Mouse (Mus musculus) spleen, postnatal 10 days (tissue): ENCODE data around the gene Rad18.

Experiments
- DNase-seq, 2 experiments: peaks; one replicate each; pipeline ENCODE4 v3.0.0; 2021 to 2022; ENCODE audit warnings: low spot score in 2 of 2

The Rad18 gene

GRCm38 (mm10) chr6:112686485-112686884 is 10.0 kb downstream of the Rad18 start:
- DNase-seq: no peak

- DNase-seq: no peak
Observed at GRCm38 (mm10) chr6:112684065-112684464, 12.4 kb downstream of the Rad18 start.

- no peak for DNase-seq
Observed at GRCm38 (mm10) chr6:112632071-112632470, 64.4 kb downstream of the Rad18 start.

DNA sequence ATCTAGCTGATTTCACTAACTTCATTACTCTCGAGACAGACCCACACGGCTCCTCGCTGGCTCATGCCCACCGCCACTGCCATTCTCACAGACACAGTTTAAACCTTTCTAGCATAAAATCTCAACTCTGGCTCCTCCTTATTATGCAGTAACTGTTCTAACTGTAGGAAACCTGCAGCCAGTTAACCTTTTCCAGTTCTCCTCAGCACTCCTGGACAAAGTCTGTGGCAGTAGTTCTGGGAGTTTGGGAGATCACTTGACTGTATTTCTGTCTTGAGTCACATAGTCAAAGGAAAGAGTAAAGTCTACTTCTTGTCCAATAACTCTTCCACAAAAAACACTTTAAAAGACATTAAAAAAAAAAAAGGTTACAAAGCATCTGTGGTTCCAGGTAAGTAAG is 66.2 kb downstream of the Rad18 start:
- DNase-seq: no peak

GRCm38 (mm10) chr6:112628301-112628700 is 68.2 kb downstream of the Rad18 start:
- DNase-seq: no peak

DNA sequence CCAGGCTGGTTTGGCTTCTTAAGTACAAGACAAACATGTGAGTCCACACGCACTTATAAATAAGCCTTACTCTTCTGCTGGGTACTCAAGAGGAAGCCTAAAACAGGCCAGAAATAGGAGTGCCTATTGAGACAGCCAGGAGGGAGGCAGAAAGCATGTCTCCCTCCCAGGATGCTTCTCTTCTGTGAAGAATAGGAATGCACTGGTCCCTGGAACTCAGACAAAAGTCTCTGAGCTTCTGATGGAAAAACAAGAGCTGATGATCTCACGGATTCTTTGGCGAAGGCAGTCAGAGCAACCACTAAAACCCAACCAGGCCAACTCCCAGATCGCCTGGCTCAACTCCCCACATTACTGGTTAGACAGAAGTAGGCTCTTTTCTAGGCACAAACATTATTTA is 74.2 kb downstream of the Rad18 start:
- DNase-seq: no peak

- no peak for DNase-seq
Observed at GRCm38 (mm10) chr6:112620027-112620426, 76.5 kb downstream of the Rad18 start.

- no peak for DNase-seq
Observed at GRCm38 (mm10) chr6:112617728-112618318, 78.7 kb downstream of the Rad18 start.

DNA sequence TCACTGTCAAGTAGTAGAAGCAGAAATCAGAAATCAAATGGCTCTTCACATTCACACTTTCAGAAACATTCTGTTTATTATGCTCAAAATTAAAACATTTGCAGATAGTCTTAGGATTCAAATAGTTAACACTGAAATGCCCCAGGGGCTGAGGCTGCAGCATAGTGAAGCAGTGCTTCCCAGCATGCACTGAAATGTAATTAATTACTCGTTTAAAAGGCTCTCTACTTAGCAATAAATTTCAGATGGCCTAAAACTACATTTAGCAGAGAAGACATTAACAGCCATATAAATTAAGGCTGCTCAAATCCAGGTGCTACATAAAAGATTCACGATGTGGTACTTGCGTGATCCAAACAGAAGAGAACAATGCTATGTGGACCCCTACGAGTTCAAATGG is 87.5 kb downstream of the Rad18 start:
- no peak for DNase-seq

GRCm38 (mm10) chr6:112603866-112604265 is 92.6 kb downstream of the Rad18 start:
- no peak for DNase-seq

DNA sequence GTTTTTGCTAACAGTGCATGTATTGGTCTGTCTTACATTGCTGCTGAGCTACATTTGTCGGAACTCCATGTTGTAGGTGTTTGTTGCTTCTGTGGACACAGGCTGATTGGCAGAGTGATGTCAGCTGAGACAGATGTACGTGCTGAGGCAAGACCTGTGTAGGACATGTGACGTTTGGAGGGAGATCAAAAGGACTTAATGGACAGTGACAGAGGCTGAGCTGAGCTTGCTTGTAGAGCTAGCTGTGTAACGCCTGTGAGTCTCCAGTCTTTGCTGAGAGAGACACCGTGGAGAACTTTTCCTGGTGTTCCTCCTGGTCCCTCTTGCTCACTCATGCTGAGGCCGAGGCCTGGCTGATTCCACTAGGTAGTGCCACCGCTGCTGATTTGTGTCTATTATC is 101.5 kb downstream of the Rad18 start:
- no peak for DNase-seq

GRCm38 (mm10) chr6:112587912-112588311 is 108.6 kb downstream of the Rad18 start:
- DNase-seq: no peak

DNA sequence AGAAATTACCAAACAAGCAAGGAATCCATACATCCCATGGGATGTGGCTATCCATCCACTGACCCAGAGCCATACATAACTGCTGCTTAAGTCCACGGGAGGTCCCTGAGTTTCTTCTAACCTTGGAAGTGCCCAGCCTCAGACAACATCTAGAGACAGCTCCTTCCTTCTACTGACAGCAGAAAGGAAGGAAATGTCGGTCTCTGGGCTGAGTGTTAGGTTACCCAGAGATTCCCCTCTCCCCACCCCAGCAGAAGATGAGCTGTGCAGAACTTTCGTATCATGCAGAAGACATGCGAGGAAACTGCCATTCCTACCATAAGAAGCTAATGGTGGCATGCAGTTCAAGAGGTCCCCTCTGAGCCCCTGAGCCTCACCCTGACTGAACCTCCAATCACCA is 109.5 kb downstream of the Rad18 start:
- no peak for DNase-seq

DNA sequence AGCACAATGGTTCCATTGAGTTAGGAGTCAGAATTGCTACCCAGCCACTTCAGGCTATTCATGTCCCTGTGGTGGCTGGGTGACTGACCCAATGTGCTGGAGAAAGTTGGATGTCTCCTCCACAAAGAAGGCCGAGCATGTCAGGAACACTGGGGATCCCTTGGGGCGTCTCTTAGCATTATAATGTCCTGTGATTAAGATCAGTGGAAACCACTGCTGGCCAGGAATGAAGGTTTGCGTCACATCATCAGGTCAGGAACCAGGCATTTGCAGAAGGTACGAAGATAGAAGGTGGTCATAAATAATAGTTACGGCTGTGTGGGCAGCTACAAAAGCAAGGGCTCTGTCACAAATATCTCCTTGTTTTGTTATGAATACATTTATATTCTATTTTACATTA is 111.5 kb downstream of the Rad18 start:
- no peak for DNase-seq

DNA sequence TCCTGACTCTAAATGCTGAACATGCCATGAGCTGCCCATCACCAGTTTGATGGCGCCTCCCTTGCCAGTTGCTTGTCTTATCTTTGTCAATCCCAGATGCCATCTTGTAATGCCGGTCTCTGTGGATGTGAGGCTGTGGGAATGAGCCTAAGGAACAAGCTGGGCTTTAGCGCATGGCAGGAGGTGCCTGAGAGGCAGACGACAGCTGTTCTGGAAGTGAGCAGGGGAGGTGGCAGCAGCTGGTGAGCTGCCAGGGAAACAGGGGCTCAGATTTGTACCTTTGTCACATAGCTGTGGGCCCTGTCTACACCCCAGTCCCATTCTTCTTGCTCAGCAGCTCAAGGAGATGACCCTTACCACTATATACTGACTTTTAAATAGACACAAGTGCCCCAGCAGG is 114.5 kb downstream of the Rad18 start:
- no peak for DNase-seq

GRCm38 (mm10) chr6:112577198-112577597 is 119.3 kb downstream of the Rad18 start:
- no peak for DNase-seq

DNA sequence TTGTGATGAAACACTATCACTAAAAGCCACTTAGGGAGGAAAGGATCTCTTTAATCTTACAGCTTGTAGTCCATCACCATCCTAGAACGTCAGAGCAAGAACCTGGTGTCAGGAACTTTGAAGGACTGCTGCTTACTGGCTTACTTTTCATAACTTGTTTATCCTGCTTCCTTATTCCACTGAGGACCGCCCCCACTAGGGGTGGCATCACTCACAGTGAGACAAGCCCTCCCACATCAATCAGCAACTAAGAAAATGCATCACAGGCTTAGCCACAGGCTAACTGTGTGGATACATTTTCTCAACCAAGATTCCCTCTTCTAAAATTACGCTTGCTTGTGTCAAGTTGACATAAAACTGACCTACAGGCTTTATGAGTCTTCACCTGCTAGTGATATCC is 121.9 kb downstream of the Rad18 start:
- DNase-seq: no peak

DNA sequence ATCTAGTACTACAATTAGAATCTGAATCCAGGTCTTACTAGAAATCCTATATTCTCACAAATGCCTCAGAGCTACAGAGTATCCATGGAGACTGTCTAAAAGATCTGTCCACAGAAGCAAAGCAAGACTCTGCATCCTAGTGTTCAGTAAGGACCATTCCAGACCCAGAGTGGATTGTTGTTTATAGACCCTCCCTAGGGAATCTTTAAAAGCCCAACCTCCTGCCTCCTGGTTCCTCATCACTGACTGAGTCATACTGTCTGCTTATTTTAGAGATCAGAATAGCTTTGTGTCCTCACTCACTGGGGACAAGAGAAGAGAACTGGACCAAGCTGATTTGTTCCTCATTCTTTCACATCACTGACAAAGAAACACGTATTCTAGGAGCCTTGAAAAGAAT is 126.1 kb downstream of the Rad18 start:
- no peak for DNase-seq
